Mouse (Mus musculus): ENCODE data around the gene Clybl.

Gene Clybl

GRCm38 (mm10) chr14:122363156-122363555 is 181.7 kb downstream of the Clybl start:
- DNase-seq (ENCODE audit: low read depth), result no peak

GRCm38 (mm10) chr14:122364026-122364425 is 182.5 kb downstream of the Clybl start:
- DNase-seq (ENCODE audit: low read depth), result no peak

DNA sequence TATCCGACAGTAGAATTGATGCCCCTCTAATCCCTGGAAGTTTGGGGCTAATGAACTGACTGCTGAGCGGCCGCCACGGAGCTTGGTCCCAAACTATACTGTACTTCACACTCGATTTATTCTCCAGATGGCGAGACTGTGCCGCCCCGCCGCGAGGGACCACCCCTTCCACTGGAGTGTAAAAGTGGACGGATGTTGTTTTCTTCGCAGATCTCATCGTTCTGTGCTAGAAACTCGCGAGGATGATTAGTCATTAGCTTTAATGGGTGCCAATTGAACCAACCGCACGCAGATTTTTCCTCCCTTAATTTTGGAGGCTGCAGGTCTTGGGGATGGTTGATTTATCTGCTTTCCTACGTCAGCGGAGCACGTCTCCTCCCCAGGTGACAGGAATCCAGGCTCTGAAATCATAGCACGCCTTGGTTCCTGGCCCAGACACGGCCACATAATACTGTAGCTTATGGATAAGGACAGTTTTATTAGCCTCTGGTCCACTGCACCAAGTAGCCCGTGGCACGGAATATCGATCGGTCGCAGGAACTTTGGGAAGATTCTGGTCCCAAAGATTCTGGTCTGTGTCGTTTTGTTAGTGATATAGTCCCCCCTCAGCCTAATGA is 185.9 kb downstream of the Clybl start:
- no peak for DNase-seq (ENCODE audit: low read depth)

DNA sequence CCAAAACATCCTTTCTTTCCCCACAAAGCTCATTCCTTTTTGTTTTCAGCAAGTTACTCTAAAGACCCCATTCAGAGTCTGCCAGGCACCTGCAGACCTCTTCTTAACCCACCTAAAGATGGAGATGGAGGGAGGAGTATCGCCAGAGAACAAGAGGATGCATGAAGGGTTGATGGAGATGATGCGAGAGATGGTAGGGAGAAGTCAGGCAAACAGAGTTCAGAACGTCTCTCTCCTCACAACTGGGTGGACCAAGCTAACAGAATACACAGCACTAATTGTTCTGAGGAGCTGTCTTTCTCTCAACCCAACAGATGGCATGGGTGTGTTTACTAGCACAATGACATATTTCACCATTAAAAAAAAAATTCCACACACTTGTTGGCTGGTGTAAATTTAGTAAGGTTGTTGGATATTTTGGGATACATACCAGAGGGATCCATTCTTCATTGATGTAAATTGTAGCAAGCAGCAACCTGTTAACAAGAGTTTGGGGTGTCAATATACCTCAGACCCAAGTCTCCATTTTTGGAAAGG is 186.4 kb downstream of the Clybl start:
- DNase-seq (ENCODE audit: low read depth), result no peak

DNA sequence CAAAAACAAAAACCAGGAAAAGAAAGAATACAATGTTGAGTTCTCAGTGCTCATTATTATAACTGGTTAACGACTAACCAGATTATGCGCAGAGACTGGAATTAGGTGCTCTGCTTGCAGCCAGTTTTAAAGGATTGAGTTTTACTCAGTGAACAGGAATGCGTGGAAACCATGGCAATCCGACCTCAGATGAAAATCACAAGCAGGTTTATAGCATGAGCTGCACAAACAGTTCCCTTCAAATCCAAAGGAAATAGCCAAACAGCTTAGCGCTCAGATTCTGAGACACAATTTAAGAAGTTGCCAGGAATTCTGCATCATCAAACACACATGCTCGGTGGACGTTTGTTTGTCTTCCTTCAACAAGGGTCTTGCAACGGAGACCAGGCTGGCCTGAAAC is 187.0 kb downstream of the Clybl start:
- DNase-seq (ENCODE audit: low read depth), result no peak

GRCm38 (mm10) chr14:122371979-122372378 is 190.5 kb downstream of the Clybl start:
- no peak for DNase-seq (ENCODE audit: low read depth)

- no peak for DNase-seq (ENCODE audit: low read depth)
Observed at GRCm38 (mm10) chr14:122373458-122373857, 192.0 kb downstream of the Clybl start.

DNA sequence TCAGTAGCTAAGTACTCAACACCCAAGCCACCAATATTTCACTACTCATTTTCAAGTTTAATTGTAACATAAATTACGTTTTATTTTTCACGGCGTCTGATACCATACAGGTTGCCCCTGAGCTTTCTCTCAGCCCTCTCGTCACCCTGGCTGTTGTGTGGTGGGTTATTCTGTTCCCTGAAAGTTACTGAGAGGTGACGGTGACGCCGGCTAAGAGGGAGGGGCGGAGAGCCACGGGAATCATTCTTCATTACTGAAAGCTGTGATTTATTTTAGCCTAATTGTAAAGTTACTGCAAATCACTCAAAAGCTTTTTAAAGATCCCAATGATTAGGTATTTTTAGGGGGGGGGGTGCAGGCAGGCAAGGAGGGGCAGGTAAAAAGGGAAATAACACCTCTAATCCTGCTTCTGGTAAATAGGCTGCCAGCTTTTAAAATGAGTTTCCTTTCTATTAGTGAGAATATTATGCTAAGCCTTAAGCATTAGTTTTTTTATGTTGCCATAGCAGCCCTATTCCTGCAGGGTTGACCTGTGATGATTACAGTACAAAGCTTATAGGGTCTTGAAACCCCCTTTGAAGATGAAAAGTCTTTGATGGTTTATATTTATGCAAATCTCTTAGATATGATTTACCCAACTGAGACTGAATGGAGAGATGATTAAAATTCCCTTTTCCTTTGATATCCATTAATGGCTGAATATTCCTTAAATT is 192.9 kb downstream of the Clybl start:
- no peak for DNase-seq (ENCODE audit: low read depth)

DNA sequence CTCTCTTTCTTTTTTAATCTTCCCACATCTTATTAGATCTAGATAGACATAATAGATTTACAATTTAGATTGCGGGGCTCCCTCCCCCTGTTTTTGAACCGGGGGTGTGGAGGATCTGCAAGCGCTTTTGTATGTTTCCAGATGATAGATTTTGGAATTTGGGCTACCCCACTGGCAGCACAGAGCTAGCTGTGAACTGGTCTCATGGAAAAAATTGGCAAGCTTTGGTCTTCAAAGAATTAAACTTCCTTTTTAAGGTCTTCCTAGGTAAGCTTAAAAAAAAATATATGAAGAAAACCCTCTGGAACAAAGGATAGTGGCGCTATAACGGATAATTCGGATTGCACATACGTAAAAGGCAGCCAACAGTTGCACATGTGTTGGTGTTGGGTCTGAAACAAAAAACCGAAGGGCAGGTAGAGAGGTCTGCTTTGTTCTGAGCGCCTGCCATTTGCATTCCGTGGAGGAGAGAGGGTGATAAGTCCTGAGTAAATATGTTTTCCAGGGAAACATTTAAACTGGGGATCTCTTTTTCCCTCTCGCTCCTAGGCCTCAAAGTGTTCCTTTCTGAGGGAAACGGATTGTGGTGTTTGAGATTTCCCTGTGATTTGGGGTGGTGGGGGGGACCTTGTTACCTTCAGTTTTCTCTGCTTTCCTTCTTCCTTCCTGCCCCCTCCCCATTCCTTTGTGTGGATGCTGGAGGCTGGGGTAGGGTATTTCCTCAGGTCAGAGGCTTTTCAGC is 193.7 kb downstream of the Clybl start:
- DNase-seq (ENCODE audit: low read depth), result no peak

GRCm38 (mm10) chr14:122376482-122377143 is 195.1 kb downstream of the Clybl start:
- DNase-seq (ENCODE audit: low read depth), result no peak

- DNase-seq (ENCODE audit: low read depth), result no peak
Observed at GRCm38 (mm10) chr14:122377681-122378080, 196.2 kb downstream of the Clybl start.

DNA sequence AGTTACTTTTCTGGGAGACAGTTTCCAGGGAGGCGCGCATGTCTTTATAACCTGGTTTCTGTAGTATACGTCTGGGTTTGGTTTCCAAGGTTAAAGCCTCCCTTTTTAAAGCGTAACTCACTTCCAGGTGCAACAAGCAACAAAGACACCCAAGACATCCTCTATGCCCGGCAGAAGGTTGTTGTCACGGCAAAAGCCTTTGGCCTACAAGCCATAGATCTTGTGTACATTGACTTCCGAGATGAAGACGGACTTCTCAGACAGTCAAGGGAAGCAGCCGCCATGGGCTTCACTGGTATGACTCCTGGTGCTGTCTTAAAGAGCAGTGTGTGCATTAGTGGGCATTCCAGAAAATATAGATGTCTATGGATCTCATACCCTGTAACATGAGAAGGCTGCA is 197.6 kb downstream of the Clybl start:
- DNase-seq (ENCODE audit: low read depth), result no peak

DNA sequence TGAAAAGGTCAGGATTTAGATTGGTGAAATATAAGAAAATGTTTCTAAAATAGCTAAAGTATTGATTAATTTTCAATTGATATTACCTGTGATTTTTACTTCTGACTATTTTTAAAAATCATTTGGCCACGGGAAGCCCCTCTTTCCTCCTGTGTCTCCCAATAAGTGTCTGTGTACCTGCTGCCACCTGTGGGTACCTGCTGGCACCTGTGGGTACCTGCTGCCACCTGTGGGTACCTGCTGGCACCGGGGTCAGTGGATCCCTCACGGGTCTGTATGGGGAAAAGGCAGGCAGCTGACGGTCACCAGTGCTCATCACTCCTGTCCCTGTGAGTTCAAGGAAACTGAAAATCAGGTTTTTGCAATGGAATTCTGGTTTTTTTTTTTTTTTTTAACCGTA is 198.5 kb downstream of the Clybl start:
- no peak for DNase-seq (ENCODE audit: low read depth)

GRCm38 (mm10) chr14:122380896-122381845 is 199.7 kb downstream of the Clybl start:
- DNase-seq (ENCODE audit: low read depth), result no peak

GRCm38 (mm10) chr14:122382281-122382680 is 200.8 kb downstream of the Clybl start:
- no peak for DNase-seq (ENCODE audit: low read depth)

GRCm38 (mm10) chr14:122383931-122384330 is 202.4 kb downstream of the Clybl start:
- DNase-seq (ENCODE audit: low read depth), result no peak

DNA sequence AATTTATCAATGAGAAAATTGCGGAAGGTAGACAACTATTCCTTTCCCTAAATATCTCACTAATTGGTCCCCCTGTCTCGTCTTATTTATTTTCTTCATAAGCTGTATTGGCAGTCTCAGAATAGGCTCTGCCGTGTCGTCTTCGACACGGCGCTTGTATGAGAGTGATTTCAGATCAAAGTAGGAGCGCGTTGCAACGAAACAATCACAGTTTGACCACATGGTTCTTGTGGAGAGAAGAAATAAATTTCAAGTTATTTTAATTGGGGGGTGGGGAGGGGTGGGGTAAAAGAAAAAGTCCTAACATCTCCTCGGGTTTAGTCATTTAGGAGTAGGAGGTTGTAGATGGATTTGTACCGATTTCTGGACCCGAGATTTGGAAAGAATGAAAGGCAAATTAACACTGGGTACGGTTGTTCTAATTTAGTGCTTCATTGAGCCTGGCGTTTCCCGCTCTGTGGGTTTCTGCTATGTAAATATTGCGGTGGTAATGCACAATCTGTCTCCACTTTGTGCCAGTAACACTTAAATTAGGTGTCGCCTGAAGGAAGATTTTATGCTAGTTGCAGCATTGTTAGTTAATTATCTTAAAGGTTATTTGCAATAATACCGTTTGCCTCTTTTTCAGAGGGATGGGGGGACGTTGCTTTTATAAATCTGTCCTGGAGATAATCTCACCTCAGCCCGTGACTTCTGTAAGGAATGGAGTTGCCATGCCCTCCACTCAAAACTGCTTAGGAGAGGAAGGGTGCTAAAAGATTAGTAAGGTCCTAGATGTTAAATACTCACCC is 203.1 kb downstream of the Clybl start:
- no peak for DNase-seq (ENCODE audit: low read depth)

- DNase-seq (ENCODE audit: low read depth), result no peak
Observed at GRCm38 (mm10) chr14:122385238-122385534, 203.7 kb downstream of the Clybl start.

DNA sequence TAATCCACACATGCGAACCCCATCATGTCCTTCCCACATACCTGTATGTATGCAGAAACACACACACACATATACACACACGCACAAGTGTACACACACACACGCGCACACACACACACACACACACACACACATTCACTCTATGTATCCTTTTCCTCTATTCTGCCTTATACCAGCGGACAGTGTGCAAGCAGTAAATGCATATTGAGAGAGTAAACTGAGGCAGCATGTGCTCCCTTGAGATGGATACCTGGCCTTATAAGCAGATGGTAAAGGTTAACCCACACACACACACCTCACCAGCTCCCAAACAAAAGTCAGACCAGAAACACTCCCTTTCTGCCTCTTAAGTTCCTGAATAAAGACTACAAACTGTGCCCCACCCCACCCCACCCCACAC is 204.3 kb downstream of the Clybl start:
- no peak for DNase-seq (ENCODE audit: low read depth)

DNA sequence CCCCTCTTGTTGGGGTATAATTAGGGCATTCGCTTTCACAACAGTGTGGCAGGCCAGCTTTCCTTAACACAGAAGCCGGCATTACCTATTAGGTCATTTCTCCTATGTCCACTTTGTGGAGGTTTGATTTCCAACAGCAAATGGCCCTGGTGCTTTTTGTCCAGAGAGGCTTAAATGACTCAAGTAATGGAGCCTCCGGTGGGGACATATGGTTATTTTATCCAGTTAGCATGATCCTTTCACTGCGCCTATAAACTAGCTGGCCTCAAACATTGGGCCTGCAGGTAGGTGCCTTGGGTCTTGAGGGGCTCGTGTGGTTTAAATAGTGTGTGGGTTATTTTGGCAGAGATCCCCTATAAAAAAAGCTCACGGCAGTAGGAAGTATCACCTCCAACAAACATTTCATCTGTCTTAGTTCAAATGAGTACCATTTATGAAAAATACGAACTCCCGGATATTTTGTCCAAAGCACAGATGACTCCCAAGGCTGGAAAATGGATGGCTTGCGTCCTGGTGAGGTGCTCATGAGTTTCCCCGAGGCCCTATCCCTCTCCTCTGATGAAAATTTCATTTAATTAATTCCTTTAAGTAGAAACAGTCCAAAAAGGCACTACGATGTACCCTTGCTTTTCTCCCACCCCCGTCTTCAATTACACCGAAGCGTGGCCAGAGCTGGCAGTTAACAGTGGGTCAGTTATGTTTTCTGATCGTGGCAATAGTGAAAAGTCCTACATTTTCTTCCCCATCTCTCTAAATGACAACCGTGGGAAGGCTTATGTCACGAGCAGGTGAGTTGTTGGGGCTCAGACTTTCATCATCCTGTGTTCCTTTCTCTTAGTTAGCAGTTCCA is 205.0 kb downstream of the Clybl start:
- no peak for DNase-seq (ENCODE audit: low read depth)
